Mouse (Mus musculus) CH12.LX (cell line): ENCODE measurements at regions not wholly inside any gene's neighbourhood (a gene's known extent, or its start where the extent isn't known, plus 50 kb on each side); places are given as distances from the start of the nearest gene placed in this dataset.

Experiments used
- CTCF ChIP-seq, 2 experiments: IDR thresholded peaks in 1 of 2; conservative IDR thresholded peaks in 1 of 2; 2 replicates each; pipeline ENCODE4 v1.5.1; 2011 to 2012; ENCODE audit warnings: low read depth in 2 of 2, low read length in 2 of 2, improper control_type of control experiment in 1 of 2, inconsistent platforms in 1 of 2, mild to moderate bottlenecking in 1 of 2, moderate library complexity in 1 of 2
- E2F4 ChIP-seq: IDR thresholded peaks from 2 replicates; pipeline ENCODE4 v1.6.1; 2011; ENCODE audit warnings: low read depth, low read length, improper control_type of control experiment; ENCODE audit not compliant: insufficient replicate concordance
- SIN3A ChIP-seq: IDR thresholded peaks from 2 replicates; pipeline ENCODE4 v1.6.1; 2012; ENCODE audit warnings: low read length, improper control_type of control experiment, inconsistent platforms
- TBP ChIP-seq: conservative IDR thresholded peaks from 2 replicates; pipeline ENCODE4 v1.6.1; 2011; ENCODE audit warnings: low read depth, low read length, improper control_type of control experiment

GRCm38 (mm10) chr12:12610861-12611260 lies 330.9 kb downstream of the Mycn start:
- TF ChIP-seq TBP (no peak), CTCF (conservative IDR thresholded peaks at IDR 0.05 in 1 of 2, IDR thresholded peaks at IDR 0.05 in 1 of 2; ENCODE audit: low read depth in 2 of 2, low read length in 2 of 2) (no peak), SIN3A (no peak), E2F4 (no peak)
